ENCODE assay signal across 9 mouse cellular contexts in genomic region chr8:96455915-96456314, GRCm38 (mm10).
DNase-seq lines count a peak whose midpoint lies in the region; ATAC-seq lines count a peak whose summit lies in the region.
"Had no signal": no experiment of that assay in that cellular context is flagged by ENCODE, and none has a peak within 500 bp of the region (broad histone marks: within the 10 kb centered on the region; RNA-seq: fewer than 3 reads in every experiment).

No protein-coding gene starts in this region.

- no peaks in the 10 kb centered on the region for H3K36me3 ChIP-seq in embryonic facial prominence, embryonic 15.5 days
- H3K36me3 ChIP-seq in neural tube, embryonic 13.5 days = no peaks in the 10 kb centered on the region
- no peaks in the 10 kb centered on the region for H3K36me3 ChIP-seq in heart, embryonic 10.5 days
- H3K36me3 ChIP-seq: lung, embryonic 15.5 days had no signal

- no peak overlapping the region for H3K27ac ChIP-seq in embryonic facial prominence, embryonic 15.5 days (replicated peaks)
- H3K27ac ChIP-seq in neural tube, embryonic 13.5 days (replicated peaks) = peak overlapping the region; percentile 33
- H3K27ac ChIP-seq in heart, embryonic 10.5 days = no peak overlapping the region
- H3K27ac ChIP-seq: lung, embryonic 15.5 days had no signal

- peak; percentile 19 to 50 for DNase-seq in frontal cortex, adult 2 months (ENCODE audit: extremely low spot score in 1 of 2, low spot score in 1 of 2)
- DNase-seq in left cerebral cortex, adult 18-20 months (ENCODE audit: low spot score in 2 of 2) = peak; percentile 6 to 25
- no peak for DNase-seq in cerebellum, adult 9-10 months
- DNase-seq in heart, embryonic 10.5 days (ENCODE audit: low spot score) = no peak
- DNase-seq in heart, postnatal 25 days (ENCODE audit: low spot score) = no peak
- no peak for DNase-seq in thymus, postnatal 10 days (ENCODE audit: low spot score in 2 of 2)

- intact Hi-C loops in heart, postnatal 25 days (cut with DNase I) = no loop called here

- H3K4me1 ChIP-seq in embryonic facial prominence, embryonic 15.5 days = 0 out of 2 replicates have a peak, but pooled peaks cover 5% of the 10 kb centered on the region
- H3K4me1 ChIP-seq in neural tube, embryonic 13.5 days (replicated peaks) = peaks cover 20% of the 10 kb centered on the region
- H3K4me1 ChIP-seq in heart, embryonic 10.5 days = no peaks in the 10 kb centered on the region
- H3K4me1 ChIP-seq: lung, embryonic 15.5 days had no signal

- no peaks in the 10 kb centered on the region for H3K27me3 ChIP-seq in embryonic facial prominence, embryonic 15.5 days
- H3K27me3 ChIP-seq in neural tube, embryonic 13.5 days = no peaks in the 10 kb centered on the region
- no peaks in the 10 kb centered on the region for H3K27me3 ChIP-seq in heart, embryonic 10.5 days (ENCODE audit: insufficient read depth, poor library complexity, severe bottlenecking)
- H3K27me3 ChIP-seq: lung, embryonic 15.5 days had no signal

- H3K4me3 ChIP-seq in embryonic facial prominence, embryonic 15.5 days (replicated peaks) = no peak overlapping the region
- no peak overlapping the region for H3K4me3 ChIP-seq in neural tube, embryonic 13.5 days
- H3K4me3 ChIP-seq in heart, embryonic 10.5 days = no peak overlapping the region
- H3K4me3 ChIP-seq: lung, embryonic 15.5 days had no signal

- peak overlapping the region; percentile 40 for H3K4me2 ChIP-seq in embryonic facial prominence, embryonic 15.5 days (replicated peaks)
- H3K4me2 ChIP-seq in neural tube, embryonic 13.5 days = peak overlapping the region; percentile 39
- H3K4me2 ChIP-seq: lung, embryonic 15.5 days had no signal

- ATAC-seq in embryonic facial prominence, embryonic 15.5 days (ENCODE audit: insufficient number of reproducible peaks, low FRiP score, low TSS enrichment, low read depth) = no peak
- ATAC-seq in neural tube, embryonic 13.5 days (ENCODE audit: low read depth) = no peak

- H3K9me3 ChIP-seq in embryonic facial prominence, embryonic 15.5 days (replicated peaks) = no peaks in the 10 kb centered on the region
- no peaks in the 10 kb centered on the region for H3K9me3 ChIP-seq in neural tube, embryonic 13.5 days
- no peaks in the 10 kb centered on the region for H3K9me3 ChIP-seq in heart, embryonic 10.5 days
- H3K9me3 ChIP-seq: lung, embryonic 15.5 days had no signal

- no peak overlapping the region for H3K9ac ChIP-seq in embryonic facial prominence, embryonic 15.5 days
- H3K9ac ChIP-seq in neural tube, embryonic 13.5 days = no peak overlapping the region
- H3K9ac ChIP-seq: lung, embryonic 15.5 days had no signal

- 14% methylated on average over 6 of the region's 6 CpGs for WGBS in embryonic facial prominence, embryonic 15.5 days
- WGBS in neural tube, embryonic 13.5 days = 28% methylated on average over 6 of the region's 6 CpGs
- 55% methylated on average over 6 of the region's 6 CpGs for WGBS in heart, embryonic 10.5 days

Comparison
In these comparisons a context has a peak if more than half of its experiments do, and no peak if none do; other contexts are left out.
1. DNase-seq: peak in frontal cortex, adult 2 months (2 of 2) and left cerebral cortex, adult 18-20 months (2 of 2); none in cerebellum, adult 9-10 months (single experiment), heart, embryonic 10.5 days (single experiment), heart, postnatal 25 days (single experiment) and thymus, postnatal 10 days (0 of 2).